Mouse (Mus musculus) kidney, adult 18-20 months (tissue): Measurements from ENCODE around the gene Ankrd28.
"Not testable (repeated sequence)": the region's sequence is repeated elsewhere in the genome, so short reads cannot be mapped to it uniquely, and the experiment has no call there.

Source experiments
- DNase-seq: peaks from one replicate; pipeline ENCODE4 v3.0.0; 2021

Gene Ankrd28

GRCm38 (mm10) chr14:31790797-31791196 lies 39.7 kb downstream of the Ankrd28 start:
- no peak for DNase-seq

DNA sequence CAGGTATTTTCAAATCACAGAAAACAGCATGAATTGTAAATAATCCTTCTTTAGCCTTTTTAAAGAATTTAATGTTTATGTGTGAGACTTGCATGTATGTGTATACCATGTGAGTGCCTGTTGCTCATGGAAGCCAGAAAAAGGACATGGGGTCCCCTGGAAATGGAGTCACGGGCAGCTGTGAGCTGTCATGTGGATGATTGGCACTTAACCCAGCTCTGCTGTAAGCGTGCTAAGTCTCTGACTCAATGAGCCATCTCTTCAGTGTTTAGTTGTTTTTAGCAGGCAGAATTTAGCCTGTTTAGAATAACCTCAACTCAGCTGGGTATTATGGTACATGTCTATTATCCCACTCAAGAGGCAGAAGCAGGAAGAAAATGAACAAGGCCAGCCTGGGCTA lies 43.5 kb downstream of the Ankrd28 start:
- DNase-seq: no peak

GRCm38 (mm10) chr14:31785681-31786080 lies 44.8 kb downstream of the Ankrd28 start:
- DNase-seq: no peak

GRCm38 (mm10) chr14:31784975-31785374 lies 45.5 kb downstream of the Ankrd28 start:
- DNase-seq: no peak

- DNase-seq: peak; percentile 31
Observed at GRCm38 (mm10) chr14:31781309-31782049, 49.0 kb downstream of the Ankrd28 start.

GRCm38 (mm10) chr14:31780412-31781233 lies 49.8 kb downstream of the Ankrd28 start:
- no peak for DNase-seq

GRCm38 (mm10) chr14:31773518-31773917 lies 56.9 kb downstream of the Ankrd28 start:
- DNase-seq: no peak

- no peak for DNase-seq
Observed at GRCm38 (mm10) chr14:31772251-31772650, 58.2 kb downstream of the Ankrd28 start.

GRCm38 (mm10) chr14:31768531-31768930 lies 61.9 kb downstream of the Ankrd28 start:
- no peak for DNase-seq

GRCm38 (mm10) chr14:31764083-31764482 lies 66.4 kb downstream of the Ankrd28 start:
- no peak for DNase-seq

DNA sequence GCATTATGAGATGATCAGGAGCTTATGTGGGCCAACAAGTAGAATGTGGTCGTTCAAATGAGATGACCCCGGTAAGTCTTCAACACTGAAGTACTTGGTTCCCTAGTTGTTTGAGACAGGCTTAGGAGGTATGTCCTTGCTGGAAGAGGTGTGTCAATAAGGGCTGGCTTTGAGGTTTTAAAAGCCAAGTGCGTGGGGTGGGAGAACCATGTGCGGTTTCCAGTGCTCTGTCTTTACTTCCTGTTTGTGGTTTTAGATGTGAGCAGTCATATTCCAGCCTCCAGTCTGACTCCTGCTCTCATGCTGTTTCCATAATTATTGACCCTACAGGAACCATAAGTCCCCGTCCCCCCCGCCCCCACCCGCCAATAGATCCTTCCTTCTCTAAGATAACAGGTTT lies 68.7 kb downstream of the Ankrd28 start:
- DNase-seq: no peak

GRCm38 (mm10) chr14:31759195-31759594 lies 71.3 kb downstream of the Ankrd28 start:
- DNase-seq: no peak

GRCm38 (mm10) chr14:31758410-31758809 lies 72.0 kb downstream of the Ankrd28 start:
- not testable (repeated sequence) for DNase-seq

DNA sequence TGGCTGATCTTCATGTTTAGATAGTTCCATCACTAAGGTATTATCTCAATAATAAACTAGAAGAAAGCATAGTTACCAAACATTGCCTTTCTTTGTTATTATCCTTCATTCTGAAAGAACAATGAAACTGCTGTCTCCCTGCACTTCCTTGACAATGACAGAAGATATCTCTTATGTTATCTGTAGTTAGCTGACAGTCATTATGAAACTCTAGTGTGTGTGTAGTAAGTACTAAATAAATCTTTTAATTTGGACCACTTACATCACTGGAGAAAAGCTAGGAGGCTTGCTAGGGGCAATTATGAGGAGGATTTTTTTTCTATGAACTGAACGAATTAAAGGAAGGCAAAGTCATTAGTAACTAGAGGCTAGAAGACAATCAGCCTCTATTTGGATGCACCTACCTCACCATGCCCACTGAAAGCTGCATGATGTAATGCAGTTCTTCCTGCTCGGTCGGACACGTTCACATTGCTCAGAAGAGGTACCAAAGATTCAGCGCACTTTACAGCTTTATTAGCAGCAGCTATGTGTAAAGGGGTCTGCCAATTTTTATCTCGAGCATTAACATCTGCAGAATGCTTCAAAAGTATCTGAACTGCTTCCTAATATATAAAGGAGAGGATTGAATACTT lies 82.1 kb downstream of the Ankrd28 start:
- DNase-seq: no peak

- DNase-seq: no peak
Observed at GRCm38 (mm10) chr14:31742523-31742922, 87.9 kb downstream of the Ankrd28 start.

GRCm38 (mm10) chr14:31734811-31735210 lies 95.6 kb downstream of the Ankrd28 start:
- DNase-seq: no peak

- DNase-seq: no peak
Observed at GRCm38 (mm10) chr14:31727522-31727921, 102.9 kb downstream of the Ankrd28 start.

DNA sequence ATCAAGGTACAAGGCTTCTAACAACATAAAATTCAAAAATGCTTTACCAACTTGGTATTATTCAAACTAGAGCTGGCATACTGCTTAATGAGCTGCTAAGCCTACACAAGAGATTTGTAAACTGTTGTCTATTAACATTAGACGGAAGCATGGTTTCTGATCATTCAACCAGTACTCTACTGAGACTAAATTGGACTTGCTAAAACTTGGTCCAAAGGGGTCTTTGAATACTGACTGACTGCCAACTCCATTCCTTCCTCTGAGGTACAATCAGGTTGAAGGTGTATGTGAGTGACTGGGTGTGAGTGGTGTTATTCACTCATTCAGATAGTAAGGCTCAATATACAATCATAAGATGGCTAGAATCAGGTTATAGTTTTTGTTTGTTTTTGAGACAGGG lies 107.7 kb downstream of the Ankrd28 start:
- no peak for DNase-seq

GRCm38 (mm10) chr14:31721256-31721655 lies 109.2 kb downstream of the Ankrd28 start:
- DNase-seq: no peak

GRCm38 (mm10) chr14:31718332-31718731 lies 112.1 kb downstream of the Ankrd28 start:
- no peak for DNase-seq

- DNase-seq: no peak
Observed at GRCm38 (mm10) chr14:31717360-31717759, 113.1 kb downstream of the Ankrd28 start.

DNA sequence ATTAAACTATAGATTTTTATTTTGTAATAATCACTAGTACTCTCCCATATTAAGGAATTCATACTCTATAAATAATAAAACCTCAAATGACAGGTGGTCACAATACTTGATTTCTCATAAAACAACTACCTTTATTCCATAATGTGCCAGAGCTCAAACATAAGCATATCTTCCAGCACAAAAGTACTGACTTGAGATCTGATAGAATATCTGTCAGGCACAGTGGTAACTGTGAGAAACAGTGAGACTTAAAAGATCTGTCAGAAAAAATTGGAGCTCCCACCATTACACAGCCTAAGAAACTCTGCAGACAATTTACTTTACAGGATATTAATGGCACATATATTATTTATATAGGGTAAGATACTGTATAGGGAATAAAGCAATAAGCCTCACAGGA lies 114.8 kb downstream of the Ankrd28 start:
- DNase-seq: no peak

- DNase-seq: no peak
Observed at GRCm38 (mm10) chr14:31709343-31709742, 121.1 kb downstream of the Ankrd28 start.

- DNase-seq: no peak
Observed at GRCm38 (mm10) chr14:31700376-31700775, 130.1 kb downstream of the Ankrd28 start.
